Mouse (Mus musculus): ENCODE results near the gene Tmem53.

The Tmem53 gene

GRCm38 (mm10) chr4:117314849-117315500 is 63.2 kb downstream of the Tmem53 start:
- DNase-seq (ENCODE audit: low spot score): no peak

DNA sequence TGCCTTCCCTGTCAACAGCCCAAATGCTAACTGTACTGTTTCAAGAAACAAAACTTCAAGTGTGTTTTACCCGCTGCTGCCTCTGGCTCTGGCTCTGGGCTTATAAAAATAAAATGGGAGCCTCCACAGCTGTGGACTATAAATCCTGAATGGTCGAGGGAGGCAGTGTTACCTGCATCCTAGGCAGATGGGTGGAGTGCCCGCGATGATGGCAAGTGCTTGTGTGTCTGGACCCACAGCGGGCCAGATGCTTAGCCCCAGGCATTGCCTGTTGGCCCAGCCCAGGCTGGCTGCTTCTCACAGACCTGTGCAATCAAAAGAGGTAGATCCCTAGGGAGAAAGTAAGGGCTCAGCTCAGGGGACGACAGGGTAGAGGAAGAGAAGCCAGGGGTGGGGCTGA is 65.0 kb downstream of the Tmem53 start:
- no peak for DNase-seq (ENCODE audit: low spot score)

DNA sequence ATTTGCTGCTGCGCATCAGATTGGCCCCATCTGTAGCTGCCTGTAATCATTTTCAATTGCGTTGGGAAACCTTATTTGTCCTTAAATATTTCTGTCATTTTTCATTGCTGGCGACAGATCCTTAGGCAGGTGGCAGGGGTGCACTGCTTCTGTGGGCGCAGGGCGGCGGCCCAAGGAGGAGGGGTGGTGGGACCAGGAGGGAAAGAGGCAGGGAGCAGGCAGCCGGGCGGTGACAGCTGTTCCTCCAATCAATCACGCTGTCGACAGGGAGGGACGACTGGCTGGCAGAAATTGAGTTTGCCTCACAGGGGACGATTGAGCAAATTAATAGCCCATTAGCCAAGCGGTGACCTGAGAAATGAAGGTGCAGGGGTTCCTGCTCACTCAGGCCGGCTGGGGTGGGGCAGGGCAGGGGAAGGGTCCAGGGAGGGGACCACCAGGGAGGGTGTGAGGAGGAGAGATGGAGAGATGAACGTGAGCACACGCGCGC is 66.0 kb downstream of the Tmem53 start:
- DNase-seq (ENCODE audit: low spot score): no peak

All from spleen, adult 12 weeks (tissue).